Mouse (Mus musculus) frontal cortex, adult (tissue): ENCODE measurements around the gene Meis2.

Experiments
- ATAC-seq: cut with Nextera tagmentation; 2 replicates; pipeline ENCODE4 v1.9.2; 2017; ENCODE audit warnings: mild to moderate bottlenecking, moderate library complexity, mixed read lengths; ENCODE audit not compliant: low TSS enrichment

Gene Meis2

GRCm38 (mm10) chr2:116068461-116068860, 2.8 kb upstream of the Meis2 start:
- no peak for ATAC-seq

GRCm38 (mm10) chr2:116067711-116068110, 2.1 kb upstream of the Meis2 start:
- ATAC-seq, result no peak

- ATAC-seq, result peak; percentile 54
These were observed 1.4 kb upstream of the Meis2 start for GRCm38 (mm10) chr2:116067065-116067497.

GRCm38 (mm10) chr2:116066057-116066941, 660 bp upstream of the Meis2 start:
- ATAC-seq, result 0 out of 2 replicates have a peak, but pooled peaks have one; percentile 7

GRCm38 (mm10) chr2:116065057-116065456, 582 bp downstream of the Meis2 start:
- no peak for ATAC-seq

DNA sequence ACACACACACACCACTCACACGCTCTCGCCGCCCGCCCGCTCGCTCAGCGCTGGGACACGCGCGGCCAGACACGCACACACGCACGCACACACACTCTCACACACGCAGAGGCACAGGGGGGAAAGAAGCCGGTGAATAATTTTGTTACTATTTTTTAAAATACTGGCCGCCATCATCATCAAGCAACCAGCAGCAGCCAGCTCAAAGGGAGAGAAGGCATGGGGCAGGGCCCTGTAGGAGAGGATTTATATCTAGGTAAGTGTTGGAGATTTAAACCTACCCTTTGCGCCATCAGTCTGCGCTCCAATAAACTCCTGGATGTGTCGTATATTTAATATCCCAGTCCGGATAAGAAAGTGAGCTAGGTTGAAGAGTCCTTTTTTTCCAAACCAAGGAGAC, 1.1 kb downstream of the Meis2 start:
- no peak for ATAC-seq

- no peak for ATAC-seq
These were observed 1.8 kb downstream of the Meis2 start for GRCm38 (mm10) chr2:116063819-116064293.

DNA sequence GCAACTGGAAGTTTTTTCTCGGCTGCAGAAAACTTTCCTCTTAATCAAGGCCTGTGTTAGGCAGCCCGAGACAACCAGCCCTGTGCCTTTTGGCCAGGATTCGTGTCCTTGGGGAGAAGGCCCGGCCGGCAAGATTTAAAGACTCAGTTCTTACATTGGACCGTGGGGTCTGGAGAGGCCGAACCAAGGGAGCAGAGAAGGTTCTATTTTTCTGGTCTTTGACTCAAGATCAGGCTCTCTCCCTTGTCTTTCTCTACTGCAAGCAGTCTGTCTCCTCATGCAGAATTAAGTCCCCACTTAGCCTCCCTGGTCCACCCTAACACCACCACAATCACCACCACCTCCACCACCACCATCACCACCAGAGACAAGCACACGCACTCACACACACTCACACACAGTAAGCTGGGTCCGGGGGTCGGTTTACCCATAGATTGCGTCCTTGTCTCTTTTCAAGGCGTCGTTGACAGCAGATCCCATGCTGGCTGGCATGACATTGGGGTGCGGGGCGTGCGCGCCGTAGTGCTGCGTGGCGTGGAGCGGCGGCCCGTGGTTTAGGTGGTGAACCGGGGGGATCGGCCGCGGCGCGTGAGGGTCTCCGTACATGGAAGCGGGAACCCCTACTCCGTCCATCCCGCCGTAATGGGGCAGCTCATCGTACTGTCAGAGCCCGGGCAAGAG, 2.7 kb downstream of the Meis2 start:
- ATAC-seq, result no peak

- ATAC-seq, result no peak
These were observed 3.4 kb downstream of the Meis2 start for GRCm38 (mm10) chr2:116062251-116062651.

- ATAC-seq, result no peak
These were observed 4.1 kb downstream of the Meis2 start for GRCm38 (mm10) chr2:116061401-116062021.

GRCm38 (mm10) chr2:116060701-116061400, 4.8 kb downstream of the Meis2 start:
- ATAC-seq, result no peak

DNA sequence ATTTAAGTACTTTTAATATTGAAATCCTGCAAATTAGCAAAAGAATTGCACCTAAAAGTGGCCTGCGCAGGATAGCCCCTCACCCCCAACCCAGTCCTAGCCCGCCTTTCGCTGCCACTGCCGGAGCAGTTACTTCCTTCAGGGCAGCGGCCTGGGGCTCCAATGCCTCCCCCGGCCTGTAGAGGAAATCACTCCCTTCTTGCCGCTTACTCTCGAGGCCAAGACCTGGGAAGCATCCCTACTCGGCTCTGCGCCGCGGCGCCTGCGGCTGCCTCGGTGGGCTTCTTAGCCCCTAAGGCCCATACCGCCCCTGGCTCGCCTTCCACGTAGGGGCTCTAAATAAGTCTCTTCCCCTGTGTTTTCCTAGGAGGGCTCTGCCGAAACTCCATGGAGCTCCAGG, 5.4 kb downstream of the Meis2 start:
- no peak for ATAC-seq

- ATAC-seq, result no peak
These were observed 6.0 kb downstream of the Meis2 start for GRCm38 (mm10) chr2:116059661-116060060.

- no peak for ATAC-seq
These were observed 6.6 kb downstream of the Meis2 start for GRCm38 (mm10) chr2:116059066-116059465.

DNA sequence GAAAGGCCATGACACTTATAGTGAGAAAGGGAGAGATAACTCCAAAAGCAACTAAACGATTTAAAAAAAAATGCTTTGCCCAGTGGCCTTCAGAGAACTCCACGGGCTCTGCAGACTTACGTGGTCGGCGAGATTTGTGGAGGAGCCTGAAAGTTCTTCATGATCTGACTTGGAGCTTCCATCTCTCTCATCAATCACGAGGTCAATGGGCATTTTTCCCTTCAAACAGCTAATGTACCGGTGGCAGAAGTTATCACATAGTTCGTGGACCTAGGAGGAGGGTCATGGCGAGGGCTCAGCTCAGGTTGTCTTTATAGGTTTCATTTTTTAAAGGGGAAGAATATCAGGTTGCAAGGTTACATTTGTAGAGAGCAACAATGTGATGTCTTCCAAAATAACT, 7.1 kb downstream of the Meis2 start:
- ATAC-seq, result no peak

DNA sequence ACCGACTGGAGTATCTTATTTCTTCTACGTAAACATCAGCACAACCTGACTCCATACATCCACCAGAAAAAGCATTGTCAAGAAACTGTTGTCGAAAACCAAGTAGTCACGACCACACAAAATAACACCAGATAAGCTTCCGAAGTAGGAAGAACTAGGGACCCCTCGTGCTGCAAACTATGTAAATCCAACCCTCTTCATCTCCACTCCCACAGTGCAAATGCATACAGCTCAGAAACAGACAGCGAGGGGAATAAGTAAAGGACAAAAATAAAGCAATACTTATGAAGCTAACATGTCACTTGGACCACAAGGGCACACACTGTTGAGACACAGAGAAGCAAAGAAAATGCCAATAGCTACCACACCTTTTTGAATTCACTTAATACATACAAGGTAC, 8.8 kb downstream of the Meis2 start:
- ATAC-seq, result no peak

DNA sequence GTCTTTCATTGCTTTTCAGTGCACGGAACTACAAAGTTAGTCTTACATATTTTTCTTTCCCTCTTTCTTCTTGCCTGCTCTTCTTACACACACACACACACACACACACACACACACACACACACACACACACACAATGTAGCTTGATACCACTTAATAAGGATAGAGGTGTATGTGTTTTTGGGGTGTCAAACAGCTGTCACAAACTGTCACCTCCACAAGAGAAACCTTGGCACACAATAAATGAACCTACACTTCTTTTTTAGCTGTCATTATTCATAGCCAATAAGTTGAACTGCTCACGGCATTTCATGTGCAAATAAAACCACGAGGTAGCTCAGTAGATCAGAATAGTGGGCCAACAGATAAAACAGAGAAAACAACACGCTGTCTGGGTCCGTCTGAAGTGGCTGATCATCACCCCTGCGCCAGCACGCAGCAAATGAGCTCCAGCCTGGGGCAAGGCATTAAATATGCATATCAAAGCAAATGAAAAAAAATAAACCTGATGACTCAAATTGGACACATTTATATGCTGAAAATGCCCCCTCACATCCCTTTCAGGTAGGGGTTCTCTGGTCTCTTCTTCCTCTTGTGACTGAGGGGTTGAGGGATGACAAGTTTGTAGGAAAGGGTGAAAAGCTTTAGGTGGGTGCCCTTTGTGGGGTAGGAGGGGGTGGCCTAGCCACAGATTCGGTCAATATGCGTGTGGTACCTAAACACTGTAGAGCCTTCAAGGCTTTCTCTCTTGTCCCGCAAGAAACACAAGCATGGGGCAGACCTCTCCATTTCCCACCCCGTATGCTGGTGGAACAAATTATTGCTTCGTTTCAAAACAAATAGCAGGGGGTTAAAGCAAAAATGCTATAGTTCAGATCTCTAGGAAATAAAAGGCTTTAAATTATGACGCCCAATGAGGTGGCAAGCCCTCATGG, 9.7 kb downstream of the Meis2 start:
- no peak for ATAC-seq

GRCm38 (mm10) chr2:116053931-116054330, 11.7 kb downstream of the Meis2 start:
- no peak for ATAC-seq

GRCm38 (mm10) chr2:116052688-116053421, 12.8 kb downstream of the Meis2 start:
- no peak; the same call in 1 of the 2 replicates for ATAC-seq
